Mouse (Mus musculus): ENCODE data around the gene Tbxas1.

The Tbxas1 gene

DNA sequence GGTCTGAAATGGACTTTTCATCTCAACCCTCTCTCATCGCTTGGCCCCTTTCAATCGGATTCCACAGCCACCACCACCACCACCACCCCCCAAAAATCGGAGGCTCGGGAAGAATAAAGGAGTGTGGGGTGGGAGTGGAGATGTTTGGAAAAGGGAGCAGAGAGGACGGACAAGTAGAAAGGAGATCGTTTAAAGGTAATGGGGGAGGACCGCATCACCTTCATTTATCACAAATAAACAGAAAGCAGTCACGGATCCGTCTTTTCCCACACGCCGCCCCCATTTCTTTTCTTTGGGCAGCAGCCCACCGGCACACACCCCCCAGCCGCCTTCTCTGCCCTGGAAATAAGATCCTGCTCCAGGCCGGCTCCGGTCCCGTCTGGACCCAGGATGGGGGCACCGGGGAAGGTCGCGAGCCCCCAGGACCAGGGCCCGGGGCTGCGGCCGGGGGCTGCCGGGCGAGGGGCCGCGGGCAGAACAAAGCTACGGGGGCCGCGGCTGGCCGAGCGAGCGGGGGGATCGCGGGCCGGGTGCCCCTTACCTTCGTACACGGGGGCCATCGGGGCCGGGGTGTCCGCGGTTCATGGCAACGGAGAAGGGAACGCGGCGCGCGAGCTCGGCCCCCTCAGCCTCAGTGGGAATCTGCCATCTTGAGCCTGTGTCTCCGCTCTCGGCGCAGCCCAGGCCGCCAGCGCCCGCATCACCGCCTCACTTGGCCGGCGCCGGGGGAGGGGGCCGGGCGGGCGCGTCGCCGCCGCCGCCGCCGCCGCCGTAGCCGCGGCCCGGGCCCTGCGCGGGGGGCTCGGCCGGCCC, at the start of gene Tbxas1:
TSS of gene Tbxas1 (plus strand) at position 147 of the 813 bp plus-strand sequence.
- peak; percentile 56 to 83 for DNase-seq (ENCODE audit: low spot score in 2 of 2)

DNA sequence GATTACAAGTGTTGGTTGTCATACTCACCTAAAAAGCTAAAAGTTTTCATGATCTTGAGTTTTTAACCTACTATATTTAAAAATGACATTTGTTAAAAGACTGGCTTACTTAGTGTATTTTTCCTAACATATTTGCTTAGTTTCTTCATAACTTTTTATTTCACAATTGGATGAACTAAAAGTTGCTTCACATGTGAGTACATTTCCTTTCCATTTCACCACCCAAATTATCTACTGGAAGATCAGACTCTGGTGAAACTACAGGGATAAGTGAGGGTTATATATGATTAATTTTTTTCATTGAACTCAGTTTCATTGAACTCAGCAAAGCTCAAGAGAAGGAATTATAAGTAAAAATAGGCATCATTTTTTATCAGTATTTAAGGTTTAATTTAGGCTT, 49.3 kb upstream of the Tbxas1 start:
- DNase-seq (ENCODE audit: low spot score in 2 of 2) = no peak

DNA sequence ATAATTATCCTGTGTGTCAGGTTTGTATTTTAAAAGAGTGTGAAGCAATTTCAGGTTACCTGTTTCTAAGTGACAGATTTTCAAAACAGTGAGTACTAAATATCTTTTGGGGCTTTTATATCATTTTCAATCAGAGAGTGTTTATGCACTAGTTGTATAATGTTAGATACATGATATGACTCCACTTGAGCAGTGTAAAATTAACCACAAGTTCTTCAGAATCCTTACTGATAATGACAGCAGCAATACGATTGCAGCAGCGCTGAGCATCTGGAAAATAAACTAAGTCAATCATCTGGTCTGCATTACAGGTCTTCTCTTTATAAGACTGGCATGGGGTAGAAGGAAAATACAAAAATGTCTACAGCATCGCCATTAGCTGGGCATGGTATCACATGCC, 48.3 kb upstream of the Tbxas1 start:
- no peak for DNase-seq (ENCODE audit: low spot score in 2 of 2)

DNA sequence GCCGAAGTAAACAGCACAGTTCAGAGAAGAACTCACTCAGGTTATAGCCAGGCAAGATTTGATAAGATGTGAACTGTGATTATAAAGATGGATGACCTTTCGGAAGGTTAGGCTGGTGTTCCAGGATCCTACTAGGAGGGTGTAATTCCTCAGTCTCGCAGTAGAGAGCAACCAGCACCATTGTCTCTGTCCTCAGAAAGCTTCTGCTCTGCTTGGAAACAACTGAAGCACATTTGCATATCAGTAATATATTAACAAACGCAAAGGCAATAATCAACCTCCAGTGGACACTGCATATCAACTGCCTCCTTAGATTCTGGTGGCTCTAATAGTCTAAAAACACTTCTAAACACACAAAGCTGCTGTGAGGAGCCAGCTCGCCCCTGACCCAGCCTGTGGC, 47.8 kb upstream of the Tbxas1 start:
- no peak for DNase-seq (ENCODE audit: low spot score in 2 of 2)

DNA sequence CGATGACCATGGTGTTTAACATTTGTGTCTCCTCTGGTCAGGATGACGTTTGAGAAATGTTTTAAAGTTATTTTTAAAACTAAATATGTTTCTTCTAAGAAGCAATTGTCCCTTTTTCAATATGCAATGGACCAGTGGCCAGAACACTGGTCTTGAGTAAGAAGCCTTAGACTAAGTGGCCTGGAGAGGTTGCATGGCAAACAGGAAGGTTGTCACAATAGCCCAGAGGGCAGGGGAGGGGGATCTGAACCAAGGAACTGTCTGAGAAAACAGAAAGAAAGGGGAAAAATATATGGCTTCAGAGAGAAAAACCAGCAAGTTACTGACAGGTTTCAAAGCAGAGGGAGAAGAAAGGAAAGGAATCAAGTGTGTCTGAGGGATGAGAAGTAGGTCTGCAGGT, 47.0 kb upstream of the Tbxas1 start:
- DNase-seq (ENCODE audit: low spot score in 2 of 2) = no peak

DNA sequence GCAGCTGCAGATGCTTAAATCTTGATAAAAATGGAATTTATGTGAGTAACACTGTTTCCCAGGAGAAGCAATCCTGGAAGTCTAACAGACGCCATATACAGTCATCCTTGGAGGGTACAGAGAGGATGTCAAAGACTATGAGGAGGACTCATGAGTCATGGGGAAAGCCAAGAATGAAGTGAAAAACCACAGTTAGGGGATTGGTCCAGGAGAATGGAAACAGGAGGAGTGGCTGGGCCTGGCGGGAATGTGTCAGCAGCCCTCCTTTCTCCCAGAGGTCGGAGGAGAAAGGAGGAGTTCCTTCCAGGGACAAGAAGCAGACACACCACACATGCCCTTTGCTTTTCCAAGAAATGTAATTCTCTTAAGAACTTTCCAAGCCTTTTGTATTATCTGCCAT, 45.8 kb upstream of the Tbxas1 start:
- no peak for DNase-seq (ENCODE audit: low spot score in 2 of 2)

DNA sequence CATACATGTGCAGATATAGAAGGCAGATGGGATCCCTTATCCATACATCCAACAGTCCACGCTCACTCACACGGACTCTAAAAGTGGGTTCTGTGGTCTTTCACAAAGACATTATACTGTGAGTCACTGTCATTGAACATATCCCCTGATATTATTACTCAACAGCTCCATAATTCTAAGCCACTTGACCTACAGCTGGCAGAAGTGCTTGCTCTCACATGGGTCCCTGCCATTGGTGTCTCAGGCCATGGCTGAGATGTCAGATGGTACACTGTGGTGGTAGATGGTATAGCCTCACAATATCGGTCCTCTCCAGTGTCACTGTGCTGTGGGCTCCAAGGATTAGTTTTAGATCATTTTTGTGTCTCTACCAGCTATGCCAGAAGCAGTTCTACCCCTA, 41.5 kb upstream of the Tbxas1 start:
- DNase-seq (ENCODE audit: low spot score in 2 of 2) = no peak

DNA sequence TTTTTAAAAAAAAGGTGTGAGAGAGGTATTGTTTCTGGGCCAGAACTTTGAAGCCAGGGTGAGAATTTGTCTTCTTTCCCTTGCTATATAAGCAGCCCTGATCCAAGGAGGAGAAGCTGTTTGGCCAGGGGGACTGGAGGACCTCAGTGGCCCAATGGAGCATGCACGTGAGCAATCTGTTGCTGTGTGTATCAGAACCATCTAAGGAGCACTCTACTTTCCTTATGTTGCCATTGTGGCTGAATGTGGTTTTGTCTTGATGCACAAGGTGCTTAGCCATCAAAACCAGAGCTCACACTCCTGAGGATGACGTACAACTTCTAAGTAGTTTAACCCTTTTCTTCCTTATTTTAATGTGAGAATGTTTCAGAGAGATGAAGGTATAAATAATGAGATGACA, 40.5 kb upstream of the Tbxas1 start:
- no peak for DNase-seq (ENCODE audit: low spot score in 2 of 2)

DNA sequence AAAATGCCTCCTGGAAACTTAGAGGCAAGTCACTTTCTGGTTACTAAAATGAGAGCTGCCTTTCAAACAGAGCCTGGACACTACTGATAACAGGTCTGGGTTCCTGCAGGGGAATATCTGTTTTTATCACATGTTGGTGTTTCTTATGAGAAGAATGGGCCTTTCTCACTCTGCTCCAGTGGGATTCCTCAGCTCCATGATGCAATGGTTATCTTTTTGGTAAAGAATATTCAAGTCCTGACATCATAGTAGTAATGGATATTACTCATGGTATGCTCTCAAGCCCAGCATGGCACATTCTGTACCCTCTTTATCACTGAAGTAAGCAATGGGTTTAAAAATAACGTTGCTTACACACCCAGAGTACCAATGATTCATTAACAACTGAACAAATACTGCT, 40.0 kb upstream of the Tbxas1 start:
- DNase-seq (ENCODE audit: low spot score in 2 of 2) = no peak

DNA sequence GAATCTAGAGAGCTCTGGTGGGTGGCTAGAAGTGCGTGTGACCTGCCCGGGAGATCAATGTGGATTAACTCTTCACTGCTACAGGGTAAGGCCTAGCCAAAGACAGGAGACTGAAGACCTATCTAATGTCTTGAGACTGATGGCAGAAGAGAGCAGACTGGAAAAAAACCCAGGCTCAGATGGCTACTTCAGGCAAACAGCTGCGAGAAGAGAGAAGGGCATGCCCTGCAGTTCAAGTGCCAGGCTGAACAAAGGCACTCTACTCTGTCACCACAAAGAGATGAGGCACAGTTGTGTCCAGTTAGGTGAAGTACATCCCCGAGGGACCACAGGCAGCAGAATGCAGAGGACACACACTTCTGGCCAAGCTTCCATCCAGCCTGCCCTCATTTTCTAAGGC, 37.1 kb upstream of the Tbxas1 start:
- no peak for DNase-seq (ENCODE audit: low spot score in 2 of 2)

DNA sequence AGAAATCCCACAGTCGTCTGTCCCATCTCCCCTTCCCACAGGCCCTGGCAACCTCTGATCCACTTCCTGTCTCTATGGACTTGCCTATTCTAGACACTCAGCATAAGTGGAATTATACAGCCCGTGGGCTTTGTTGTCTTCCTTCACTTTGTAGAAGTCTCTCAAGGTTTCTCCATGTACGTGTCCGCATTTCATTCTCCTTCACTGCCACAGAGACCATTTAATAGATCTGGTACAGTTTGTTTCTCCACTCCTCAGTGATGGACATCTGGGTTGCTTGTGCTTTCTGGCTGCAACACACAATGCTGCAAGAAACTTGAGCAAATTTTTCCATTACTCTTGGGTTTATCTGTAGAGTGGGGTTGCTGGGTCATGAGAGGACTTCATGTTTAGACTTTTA, 35.3 kb upstream of the Tbxas1 start:
- no peak for DNase-seq (ENCODE audit: low spot score in 2 of 2)

DNA sequence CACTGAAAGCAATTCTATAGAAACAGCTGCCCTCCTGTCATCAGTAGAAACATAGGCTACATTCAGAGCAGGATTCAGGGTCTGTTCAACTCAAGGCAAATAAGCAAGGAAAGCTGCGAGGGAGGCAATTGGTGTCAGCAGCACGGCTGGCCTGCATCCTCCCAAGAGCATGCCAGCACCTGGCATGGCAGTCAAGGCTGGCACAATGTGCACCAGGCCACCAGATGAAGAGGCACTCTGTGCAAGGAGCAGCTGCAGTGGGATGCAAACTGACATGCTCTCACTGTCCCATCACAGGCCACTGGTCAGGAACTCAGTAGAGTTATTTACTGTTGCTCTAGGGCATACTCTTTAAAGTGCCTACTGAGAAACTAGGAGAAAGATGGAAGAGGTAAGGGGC, 34.8 kb upstream of the Tbxas1 start:
- DNase-seq (ENCODE audit: low spot score in 2 of 2) = no peak

DNA sequence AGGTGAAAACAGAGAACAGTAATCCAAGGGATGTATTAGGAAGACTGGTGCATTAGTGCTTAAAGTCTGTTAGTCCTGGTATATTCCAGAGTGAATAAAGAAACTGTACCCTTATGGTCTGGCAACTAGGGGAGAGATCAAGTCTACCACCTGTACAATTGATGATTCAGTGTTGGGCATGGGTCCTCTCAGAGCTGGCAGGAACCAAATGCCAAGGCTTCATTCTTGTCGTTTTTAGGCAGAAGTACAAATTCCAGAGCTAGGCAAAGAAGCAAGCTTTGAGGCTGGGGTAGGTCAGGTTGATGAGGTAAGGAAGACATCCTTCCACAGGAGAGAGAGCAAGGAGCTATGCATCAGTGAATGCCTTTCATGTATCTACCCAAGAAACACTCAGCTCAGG, 34.4 kb upstream of the Tbxas1 start:
- no peak for DNase-seq (ENCODE audit: low spot score in 2 of 2)

DNA sequence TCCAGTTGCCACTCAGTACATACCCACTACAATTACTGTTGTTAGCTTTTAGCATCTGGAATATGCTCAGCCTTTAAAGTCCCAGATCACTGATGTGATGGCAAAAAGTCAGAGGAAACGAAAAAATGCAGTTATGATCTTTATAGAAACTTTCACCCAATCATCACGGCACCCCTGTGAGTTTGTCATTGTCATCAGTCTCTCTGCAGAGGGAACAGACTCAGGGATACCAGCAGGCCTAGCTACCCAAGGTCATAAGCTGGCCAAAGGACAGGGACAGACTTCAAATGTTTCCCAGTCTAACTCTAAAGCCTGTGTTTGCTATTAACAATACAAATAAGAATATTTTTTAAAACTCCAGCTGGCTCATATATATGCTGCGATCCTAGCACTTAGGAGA, 33.7 kb upstream of the Tbxas1 start:
- no peak for DNase-seq (ENCODE audit: low spot score in 2 of 2)

DNA sequence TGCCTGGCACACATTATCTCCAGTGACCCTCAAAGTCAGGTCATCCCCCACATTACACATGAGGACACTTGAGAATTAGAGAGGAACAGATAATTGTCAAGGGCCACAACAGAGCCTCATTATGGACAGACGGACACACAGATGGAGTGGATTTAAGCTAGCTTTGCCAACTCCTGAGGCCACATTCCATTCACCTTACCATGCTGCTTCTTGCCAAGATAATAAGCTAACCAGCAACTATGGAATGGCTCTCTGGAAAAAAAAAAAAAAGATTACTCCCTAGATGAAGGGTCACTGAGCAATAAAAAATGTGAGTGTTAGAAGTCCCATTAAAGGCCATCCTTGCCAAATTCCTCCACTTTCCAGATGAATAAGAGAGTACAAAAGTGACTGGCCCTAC, 30.1 kb upstream of the Tbxas1 start:
- no peak for DNase-seq (ENCODE audit: low spot score in 2 of 2)

DNA sequence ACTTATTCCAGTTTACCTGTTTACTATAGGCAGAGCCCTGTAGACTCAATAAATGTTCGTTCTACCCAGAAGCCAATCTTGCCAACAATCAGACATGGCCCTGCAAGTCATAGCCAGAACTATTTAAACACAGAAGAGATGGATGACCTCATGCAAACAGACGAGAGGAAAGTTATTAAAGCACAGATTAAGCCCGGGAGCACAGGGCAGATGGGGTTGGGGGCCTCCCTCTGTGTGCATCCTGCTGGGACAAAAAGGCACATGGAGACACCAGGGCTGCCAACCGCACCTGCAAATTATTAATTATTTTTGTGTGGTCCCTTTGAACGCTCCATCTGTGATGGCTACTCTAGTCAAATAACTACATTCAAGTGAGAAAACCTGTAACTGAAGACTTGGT, 29.3 kb upstream of the Tbxas1 start:
- DNase-seq (ENCODE audit: low spot score in 2 of 2) = no peak

DNA sequence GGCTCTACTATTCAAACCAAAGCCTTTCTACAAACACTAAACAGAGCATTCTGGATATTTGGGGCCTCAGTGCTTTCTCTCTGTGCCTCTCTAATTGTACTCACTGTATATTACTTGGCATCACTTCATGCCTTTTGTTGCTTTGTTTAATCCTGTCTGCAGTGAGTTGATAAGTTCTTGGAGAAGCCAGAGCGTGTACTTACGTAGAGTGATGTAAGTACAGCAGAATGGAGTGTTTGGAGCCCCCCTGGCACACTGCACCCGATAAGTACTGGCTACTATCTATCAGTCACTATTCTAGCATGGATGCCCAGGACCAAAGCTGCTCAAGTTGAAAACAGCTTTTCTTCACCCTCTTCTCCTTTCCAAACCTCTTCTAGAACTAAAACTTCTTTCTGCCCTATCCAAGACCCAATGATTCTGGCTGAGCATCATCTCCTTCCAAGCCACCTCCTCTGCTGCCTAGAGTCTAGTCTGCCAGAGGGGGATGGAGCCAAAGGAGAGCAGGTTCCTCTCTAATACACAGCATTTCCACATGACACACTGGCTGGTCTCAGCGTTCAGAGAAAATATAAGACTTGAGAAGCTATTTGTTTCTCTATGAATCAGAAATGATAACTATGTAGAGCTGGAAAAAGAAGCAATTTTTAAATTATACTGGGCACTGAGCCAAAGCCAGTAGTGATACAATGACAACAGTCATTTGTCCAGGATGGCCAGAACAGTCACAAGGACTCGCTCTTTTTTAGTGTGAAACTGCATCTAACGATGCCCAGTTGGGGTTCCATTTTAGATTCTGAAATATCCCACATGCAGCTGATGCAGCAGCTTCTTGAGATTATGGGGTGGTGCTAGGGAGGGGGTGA, 28.6 kb upstream of the Tbxas1 start:
- DNase-seq (ENCODE audit: low spot score in 2 of 2) = no peak

DNA sequence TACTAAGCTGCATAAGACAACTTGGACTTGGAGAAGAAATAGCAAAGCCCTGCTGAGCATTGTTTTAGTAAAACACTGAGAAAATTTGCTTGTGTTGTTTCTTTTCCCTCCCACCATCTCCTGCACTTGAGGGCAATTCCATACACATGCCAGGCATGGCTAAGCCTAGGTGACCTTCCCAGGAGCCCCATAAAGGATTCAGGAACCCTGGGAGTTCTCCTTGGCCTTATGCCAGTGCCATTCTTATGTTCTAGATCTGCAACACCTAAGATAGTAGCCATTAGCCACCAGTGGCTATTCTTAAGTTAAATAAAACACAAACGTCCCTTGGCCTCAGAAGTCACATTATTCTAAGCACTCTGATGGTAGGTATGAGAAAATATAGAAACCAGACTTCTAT, 27.8 kb upstream of the Tbxas1 start:
- DNase-seq (ENCODE audit: low spot score in 2 of 2) = no peak

DNA sequence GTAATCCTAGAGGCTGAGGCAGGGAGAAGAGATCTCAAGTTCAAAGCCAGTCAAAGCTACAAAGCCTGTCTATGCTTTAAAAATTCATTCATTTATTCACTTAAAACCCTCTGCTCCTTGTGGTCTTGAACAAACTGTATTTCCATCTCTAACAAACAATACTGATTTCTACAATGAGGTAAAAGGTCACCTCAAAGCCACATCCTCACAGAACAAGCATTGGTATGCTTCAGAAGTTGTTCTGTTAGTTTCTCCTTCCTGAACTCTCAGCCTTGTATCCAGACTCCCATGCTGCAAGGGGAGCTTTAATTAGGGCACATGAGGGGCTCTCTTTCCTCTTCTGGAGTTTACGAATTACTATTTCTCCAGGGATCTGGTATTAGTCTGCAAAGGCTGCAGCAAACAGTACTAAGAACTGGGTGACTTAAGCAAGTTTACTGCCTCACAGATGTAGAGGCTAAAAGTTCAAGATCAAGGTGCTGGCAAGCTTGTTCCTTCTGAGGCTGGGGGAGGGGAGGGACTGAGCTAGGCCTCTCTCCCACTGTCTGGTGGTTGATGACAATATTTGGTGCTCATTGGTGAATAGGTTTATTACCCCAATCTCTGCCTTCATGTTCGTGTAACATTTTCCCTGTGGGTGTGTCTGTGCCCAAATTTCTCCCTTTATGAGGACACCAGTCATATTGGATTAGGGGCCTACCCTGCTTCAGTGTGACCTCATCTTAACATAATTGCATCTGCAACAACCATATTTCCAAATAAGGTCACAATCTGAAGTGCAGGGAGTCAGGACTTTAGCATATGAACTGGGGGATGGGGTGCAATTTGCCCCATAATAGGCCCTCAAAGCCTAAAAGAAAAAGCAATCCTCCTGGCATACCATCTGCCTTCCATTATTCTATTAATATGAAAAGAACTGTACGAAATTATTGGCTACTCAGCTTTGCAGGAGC, 27.0 kb upstream of the Tbxas1 start:
- DNase-seq (ENCODE audit: low spot score in 2 of 2) = no peak

DNA sequence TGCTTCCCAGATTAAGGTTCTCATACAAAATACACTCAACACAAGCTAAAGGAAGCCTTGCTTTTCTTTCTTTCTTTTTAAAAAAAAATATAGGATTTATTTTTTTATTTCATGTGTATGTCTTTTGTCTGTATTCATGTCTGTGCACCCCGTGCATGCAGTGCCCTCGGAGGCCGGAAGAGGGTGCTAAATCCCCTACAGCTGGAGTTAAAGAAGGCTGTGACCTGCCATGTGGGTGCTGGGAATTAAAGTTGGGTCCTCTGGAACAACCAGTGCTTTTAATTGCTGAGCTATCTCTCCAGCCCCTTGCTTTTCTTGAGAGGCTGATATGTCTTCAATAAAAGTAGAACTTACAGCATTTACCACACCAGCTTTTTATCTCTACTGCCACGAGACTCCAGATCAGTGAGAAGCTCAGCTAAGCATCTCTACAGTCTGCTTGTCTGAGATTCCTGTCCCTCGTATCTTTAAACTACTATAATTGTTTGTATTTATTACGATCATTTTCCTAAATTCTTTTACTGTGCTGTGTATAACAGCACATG, 24.4 kb upstream of the Tbxas1 start:
- no peak for DNase-seq (ENCODE audit: low spot score in 2 of 2)

DNA sequence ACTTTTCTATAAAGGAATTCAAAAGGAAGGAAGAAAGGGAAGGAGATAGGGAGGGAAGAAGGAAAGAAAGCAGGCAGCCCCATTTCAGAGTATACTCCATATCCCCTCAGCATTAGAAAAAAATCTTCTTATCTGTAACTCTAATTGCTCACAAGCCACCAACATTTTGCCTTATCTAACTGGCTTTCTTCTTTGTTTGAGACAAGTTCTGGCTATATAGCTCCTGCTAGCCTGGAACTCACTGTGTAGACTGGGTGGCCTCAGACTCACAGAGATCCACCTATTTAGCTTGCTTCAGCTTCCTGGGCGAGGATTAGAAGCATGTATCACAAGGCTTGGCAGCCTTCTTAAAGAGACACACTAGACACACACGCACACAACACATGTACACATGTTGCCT, 23.5 kb upstream of the Tbxas1 start:
- no peak for DNase-seq (ENCODE audit: low spot score in 2 of 2)

DNA sequence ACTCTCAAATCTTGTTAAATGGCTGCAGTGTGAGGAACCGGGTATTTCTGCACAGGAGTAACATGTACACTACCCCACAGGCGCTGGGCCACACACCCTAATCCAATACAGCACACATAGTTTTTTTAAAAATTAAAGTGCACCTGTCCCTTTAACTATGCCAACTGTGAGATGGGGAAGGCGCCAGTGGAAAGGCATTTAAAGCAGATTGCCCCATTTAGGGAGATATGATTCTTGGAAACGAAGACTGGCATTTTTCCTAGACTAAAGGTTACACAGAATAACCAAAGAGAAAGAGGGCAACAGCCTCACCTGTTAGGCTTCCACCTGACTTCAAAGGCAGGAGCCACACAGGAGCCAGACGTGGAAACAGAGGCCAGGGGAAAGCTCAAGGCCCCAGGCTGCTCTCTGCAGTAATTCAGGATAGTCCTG, 21.6 kb upstream of the Tbxas1 start:
- no peak for DNase-seq (ENCODE audit: low spot score in 2 of 2)

Data from spleen, postnatal 4 days (tissue).